Mouse (Mus musculus): ENCODE data around the gene Enah. TPM values are rescaled to one million over a fixed set of nuclear protein-coding genes. Genes with fewer than 3 reads are reported as not detected.
A peak's percentile ranks its signal among the peaks of the same experiment; 100 is the strongest.

Gene Enah
- 10 to 100 TPM; 90.6 to 92.1 TPM for total RNA-seq (2021)
- long read RNA-seq, experiment 1, full-length matches to known transcripts, result 1 of 20 reads
- long read RNA-seq, experiment 1, partial matches to known transcripts, result 5 of 20 reads
- long read RNA-seq, experiment 1, other reads (novel, unspliced or antisense), result 14 of 20 reads
- long read RNA-seq, experiment 2, full-length matches to known transcripts, result 1 of 11 reads
- long read RNA-seq, experiment 2, partial matches to known transcripts, result 3 of 11 reads
- long read RNA-seq, experiment 2, other reads (novel, unspliced or antisense), result 7 of 11 reads

DNA sequence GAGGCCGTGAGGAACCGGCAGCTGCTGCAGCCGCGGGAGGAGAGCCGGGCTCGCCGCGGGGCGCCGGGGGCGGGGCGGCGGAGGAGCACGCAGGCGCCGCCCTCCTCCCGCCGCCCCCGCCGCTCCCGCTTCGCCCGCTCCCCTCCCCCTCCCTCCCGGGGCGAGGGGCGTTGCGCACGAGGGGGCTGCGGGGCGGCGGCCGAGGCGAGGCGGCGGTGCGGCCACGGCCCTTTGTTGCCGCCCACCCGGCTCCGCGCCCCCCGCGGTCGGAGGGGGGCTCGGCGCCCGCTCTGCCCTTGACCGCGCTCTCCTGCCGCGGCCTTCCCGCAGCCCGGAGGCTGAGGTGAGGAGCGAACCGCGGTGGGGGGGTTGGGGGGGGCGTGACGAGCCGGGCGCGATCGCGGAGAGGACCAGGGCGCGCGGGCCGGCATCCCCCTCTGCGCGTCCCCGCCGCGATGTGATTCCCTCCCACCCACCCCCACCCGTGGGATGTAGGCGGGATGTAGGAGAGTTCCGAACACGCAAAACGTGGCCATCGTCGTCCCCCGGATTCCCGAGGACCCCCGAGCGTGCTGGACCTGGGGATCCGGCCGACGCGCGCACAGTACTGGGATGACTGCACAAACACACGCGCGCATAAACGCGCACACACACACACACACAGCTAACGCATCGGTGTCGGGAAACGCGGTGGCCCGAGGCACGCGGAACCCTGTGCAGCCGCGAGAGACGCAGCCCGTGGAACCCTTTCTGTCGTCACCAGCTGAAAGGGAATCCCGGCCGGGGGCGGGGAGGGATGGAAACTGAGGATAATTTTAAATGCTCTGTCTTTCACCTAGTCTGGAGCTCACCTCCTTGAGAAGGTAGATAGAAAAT is at the start of gene Enah:
TSS of gene Enah (minus strand) at position 65 of the 876 bp plus-strand sequence.
- DNase-seq, result peak; percentile 77 to 84
- intact Hi-C loops (cut with DNase I), result loop anchor here (2.0 to 5.0 kb wide), 2 partner anchors 48 to 95 kb away; no protein-coding TSS in a partner anchor

DNA sequence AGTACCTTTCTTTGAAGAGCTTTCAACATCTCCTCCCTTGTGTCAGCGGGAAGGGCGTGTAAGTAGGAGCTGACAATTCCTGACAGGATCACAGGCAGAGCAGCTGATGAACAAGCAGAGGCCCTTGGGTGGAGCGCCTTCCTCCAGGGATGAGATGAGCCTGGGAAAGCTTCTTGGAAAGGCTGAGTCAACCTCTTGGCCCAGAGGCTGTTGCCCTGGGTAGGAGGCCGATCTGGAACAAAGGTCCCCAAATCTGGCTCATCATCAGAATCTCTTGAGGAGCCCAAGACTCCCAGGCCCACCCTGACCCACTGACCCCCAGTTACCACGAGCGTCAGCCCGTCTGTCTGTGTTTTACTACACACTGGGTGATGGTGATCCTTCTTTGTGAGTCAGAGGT is 48.3 kb upstream of the Enah start:
- intact Hi-C loops (cut with DNase I), result no loop called here
- no peak for DNase-seq

DNA sequence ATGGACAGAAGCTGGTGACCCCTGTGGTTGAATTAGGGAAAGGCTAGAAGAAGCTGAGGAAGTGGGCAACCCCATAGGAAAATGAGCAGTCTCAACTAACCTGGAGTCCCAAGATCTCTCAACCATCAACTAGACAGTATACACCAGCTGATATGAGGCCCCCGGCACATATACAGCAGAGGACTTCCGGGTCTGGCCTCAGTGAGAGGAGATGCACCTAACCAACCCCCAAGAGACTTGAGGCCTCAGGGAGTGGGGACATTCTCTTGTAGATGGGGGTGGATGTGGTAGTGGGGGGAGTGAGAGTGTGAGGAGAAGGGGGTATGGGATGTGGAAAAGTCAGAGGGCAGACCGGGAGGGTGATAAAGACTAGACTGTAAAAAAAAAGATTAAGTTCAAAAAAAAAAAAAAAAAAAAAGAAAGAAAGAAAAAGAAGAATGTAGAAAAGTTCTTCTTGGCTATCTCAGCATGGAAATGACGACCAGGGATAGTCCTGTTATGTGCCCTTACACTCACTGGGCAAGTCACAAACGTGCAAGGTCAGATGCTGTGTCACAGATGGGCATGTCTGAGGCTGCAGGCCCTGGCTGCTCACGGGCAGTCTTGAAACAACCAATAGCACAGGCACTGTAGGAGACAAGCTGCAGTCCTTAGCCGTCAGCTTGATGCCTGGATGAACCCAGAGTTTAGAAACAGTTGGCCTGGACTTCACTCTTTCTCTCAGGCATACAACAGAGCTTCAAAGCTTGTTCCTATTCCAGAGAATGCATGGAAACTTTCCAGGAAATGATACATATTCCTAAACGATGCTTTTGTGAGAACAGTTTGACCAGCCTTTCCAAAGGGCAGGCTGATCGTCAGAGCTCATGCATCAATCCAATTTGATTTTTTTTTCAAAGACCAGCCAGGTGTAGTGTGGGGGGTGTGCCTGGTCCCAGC is 47.0 kb upstream of the Enah start:
- intact Hi-C loops (cut with DNase I), result no loop called here
- no peak for DNase-seq

DNA sequence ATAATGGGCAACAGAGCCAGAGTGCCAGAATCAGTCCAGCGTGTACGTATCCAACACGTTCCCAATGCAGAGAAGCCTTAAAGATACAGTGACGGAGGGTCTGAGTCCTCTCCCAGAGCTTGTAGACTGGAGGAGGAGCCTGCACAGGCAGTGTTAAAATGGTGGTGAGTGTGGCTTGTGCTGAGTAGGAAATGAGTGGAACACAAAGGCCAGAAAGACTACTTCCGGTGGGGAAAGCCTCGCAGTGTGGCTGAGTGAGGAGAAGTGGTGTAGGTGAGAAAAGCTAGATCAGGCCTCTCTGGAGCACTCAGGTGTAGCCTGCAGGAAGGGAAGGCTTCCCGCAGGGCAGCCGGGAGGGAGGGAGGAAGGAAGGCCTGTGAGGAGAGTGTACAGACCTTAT is 43.9 kb upstream of the Enah start:
- DNase-seq, result no peak
- intact Hi-C loops (cut with DNase I), result no loop called here

DNA sequence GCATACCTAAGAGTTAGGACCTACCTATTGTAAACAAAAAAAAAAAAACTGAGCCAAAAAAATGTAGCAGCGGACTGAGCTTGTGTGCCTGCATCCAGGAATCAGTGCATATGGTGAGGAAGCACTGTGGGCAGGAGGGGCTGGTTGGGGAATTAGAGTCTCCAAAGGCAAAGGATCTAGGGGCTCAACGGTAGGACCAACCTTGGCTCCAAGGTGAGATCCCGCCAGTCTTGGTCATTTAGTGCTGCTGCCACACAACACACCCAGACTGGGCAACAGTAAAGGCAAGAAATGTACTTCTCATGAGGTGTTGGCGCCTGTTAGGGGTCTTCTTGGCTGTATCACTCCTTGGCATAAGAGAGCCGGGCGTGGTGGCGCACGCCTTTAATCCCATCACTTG is 43.0 kb upstream of the Enah start:
- no peak for DNase-seq
- intact Hi-C loops (cut with DNase I), result no loop called here

DNA sequence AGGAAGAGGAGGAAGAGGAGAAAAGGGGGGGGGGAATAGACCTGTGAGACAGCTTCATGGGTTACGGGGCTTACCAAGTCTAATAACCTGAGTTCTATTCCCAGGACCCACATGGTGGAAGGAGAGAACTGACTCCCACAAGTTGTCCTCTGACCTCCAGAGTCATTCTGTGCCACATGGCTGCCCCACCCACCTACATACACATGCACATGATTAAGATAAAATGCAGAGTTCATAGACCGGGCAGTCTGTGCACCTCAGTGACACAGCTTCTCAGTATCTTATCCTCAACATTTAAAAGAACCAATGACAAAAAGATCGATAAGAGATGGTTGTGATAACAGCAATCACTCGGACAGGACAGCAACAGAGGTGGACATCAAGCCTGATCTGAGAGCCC is 41.4 kb upstream of the Enah start:
- DNase-seq, result no peak
- intact Hi-C loops (cut with DNase I), result no loop called here

DNA sequence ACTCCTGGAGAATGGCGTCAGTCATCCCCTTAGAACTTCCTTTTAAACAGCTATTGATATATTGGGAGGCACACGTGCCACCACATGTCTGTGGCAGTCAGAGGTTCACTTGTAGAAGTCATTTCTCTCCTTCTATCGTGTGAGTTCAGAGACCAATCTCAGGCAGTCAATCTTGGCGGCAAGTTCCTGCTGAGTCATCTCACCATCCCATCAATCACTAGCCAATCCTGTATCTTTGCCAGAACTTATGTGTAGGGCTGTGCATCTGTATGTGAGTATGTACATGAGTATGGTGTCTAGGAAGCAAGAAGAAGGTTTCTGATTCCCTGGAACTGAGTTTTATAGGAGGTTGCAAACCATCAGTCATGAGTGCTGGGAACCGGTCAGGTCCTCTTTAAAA is 40.0 kb upstream of the Enah start:
- no peak for DNase-seq
- intact Hi-C loops (cut with DNase I), result no loop called here

DNA sequence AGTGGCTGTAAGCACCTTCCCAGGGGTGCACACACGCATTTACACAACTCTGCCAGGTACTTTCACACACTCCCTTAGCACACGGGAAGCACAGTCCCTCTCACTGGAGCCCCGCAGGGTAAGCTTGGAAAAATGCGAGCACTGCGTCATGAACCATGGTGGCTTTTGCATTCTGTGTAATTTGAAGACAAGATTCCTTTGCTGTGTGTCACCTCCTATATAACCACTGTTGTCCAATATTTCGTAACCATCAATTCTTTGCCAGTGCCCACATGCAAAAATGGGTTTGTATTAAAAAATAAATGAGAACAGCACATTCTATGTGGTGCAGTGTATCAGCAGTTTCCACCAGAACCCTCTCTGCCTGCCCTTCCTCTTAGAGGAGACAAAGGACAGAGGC is 38.2 kb upstream of the Enah start:
- no peak for DNase-seq
- intact Hi-C loops (cut with DNase I), result no loop called here

DNA sequence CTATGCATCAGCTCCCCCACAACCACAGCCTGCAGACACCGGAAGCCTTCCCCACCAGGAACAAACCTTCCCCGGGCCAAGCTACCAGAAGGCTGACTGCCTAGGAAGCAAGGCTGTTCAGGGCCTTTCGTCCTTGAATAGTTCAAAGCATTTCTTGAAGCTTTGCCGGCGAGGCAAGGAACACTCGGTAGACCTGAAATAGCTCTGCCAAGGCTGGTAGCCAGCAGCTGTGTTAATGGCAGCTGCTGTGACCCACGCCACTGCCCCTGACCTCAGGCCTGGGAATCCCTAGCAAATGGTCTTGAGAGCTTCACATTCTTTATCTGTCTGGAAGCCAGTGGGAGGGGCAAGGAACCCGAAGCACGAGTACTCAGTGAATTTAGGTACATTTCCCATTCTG is 35.3 kb upstream of the Enah start:
- DNase-seq, result no peak
- intact Hi-C loops (cut with DNase I), result no loop called here

DNA sequence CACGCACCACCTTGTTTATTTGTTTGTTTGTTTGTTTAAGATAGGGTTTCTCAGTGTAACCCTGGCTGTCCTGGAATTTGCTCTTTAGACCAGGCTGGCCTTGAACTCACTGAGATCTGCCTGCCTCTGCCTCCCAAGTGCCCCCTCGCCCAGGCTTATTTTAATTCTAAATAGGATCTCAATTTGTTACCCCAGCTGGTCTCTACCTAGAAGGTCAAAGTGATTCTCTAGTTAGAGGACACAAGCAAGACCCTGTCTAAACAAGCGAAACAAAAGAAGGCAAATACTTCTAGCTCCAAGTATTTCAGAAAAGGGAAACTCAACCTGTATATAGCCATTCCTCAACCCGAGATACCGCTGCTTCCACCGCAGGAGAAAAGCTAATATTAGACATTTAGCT is 34.9 kb upstream of the Enah start:
- no peak for DNase-seq
- intact Hi-C loops (cut with DNase I), result no loop called here

DNA sequence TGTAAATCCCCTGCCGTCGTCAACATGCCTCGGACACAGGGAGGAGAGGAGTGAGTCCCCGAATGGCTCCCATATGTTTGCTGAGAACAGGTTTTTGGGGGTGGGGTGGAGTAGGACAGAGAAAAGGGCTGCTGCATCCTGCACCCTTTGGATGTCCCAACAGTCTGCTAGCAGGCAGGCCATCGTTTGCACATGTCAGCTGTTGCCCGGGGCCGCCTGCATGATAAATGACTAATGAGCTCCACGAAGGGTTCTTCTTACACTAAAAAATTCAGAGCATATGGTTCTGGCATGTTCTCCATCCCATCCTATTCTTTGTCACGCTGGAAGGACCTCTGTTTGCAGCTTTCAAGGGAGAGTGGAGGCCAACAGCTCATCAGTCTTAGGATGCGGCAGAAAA is 33.2 kb upstream of the Enah start:
- intact Hi-C loops (cut with DNase I), result no loop called here
- no peak for DNase-seq

DNA sequence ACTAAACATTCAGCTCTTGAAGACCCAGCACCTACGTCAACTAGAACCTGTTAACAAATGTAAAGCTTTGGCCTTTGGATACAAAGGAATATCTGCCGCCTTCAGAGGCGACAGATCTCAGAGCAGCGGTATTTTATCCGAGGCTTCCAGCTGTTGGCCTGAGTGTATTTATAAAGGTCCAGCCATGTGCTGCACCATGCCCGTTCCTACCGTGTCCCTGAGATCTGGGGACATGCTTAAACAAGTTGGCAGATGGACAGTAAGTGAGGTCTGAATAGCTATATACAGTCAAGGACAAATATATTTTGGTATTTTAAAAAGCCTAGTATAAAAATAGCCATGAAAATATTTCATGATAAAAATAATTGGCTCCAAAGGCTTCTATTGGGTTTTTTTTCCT is 32.6 kb upstream of the Enah start:
- intact Hi-C loops (cut with DNase I), result no loop called here
- no peak for DNase-seq

DNA sequence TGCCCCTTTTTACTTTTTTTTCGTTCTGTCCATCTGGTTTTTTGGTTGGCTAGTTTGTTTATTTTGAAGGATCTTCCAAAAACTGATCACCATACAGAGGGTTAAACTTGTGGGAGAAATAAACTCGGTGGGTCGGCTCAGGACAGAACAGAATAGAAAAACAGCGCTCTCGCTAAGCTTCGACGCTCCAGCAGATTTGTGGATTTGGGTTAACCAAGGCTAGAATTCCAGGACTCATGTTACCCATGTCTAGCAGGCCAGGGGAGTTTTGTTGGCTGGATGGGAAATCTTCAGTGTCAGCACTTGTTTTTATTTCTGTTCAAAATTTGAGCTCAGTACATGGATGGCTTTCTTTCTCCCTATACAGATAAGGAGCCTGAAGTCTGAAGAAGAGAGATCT is 30.0 kb upstream of the Enah start:
- DNase-seq, result no peak
- intact Hi-C loops (cut with DNase I), result no loop called here

DNA sequence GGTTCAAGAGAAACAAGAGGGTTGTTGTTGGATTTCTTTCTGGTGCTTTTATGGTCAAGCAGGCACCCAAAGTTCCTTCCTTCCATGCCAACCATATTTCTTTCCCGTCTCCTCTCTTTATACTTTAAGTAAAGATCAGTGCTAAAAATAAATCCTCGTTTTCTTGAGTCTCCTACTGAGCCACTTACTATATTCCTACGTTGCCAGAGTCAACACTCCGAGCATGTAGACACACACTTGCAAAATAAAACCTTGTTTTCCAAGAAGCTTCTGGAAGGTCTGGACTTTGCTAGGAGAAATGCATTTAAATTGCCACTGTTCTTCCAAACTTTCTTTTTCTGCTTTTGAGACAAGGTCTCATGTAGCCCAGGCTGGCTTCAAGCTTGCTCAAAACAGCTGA is 28.3 kb upstream of the Enah start:
- DNase-seq, result no peak
- intact Hi-C loops (cut with DNase I), result no loop called here

DNA sequence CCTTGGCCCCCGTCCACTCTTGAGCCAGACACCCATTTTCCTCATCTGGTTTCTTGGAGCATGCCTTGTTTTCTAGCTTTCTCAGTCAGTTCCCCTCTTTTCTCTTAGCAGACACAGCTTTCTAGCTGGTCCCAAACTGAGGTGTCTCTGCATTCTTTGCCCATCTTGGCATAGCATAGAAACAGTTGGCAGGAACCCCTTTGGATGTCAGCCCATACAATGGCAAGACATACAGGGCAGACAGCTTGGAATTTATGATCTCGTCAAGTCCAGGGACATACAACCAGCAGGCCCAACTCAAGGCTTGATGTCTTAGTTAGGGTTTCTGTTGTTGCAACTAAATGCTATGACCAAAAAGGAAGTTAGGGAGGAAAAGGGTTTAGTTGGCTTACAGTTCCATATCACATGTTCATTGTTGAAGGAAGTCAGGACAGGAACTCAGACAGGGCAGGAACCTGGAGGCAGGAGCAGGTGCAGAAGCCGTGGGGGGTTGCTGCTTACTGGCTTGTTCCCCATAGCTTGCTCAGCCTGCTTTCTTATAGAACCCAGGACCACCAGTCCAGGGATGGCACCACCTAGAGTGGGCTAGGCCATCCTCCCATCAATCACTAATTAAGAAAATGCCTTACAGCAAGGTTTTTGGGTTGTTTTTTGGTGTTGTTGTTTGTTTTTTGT is 27.4 kb upstream of the Enah start:
- no peak for DNase-seq
- intact Hi-C loops (cut with DNase I), result no loop called here

DNA sequence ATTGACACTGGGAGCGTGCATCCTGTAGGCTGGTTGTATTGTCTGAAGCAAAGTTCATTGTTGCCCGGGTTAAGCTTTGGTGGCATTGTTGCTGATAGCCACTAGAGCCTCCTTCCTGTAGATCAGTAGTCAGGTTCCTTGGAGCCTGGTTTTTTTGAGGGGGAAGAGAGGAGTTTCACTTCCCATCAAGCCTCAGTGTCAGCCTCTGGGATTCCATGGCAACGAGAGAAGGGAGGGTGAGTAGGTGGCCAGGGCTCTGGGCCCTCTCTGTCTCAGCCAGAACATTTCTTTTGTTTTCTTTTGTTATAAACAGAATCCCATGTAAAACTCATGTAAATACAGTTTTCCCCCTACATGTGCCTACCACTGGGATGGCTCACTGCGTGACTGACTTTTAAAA is 25.4 kb upstream of the Enah start:
- intact Hi-C loops (cut with DNase I), result no loop called here
- DNase-seq, result no peak

DNA sequence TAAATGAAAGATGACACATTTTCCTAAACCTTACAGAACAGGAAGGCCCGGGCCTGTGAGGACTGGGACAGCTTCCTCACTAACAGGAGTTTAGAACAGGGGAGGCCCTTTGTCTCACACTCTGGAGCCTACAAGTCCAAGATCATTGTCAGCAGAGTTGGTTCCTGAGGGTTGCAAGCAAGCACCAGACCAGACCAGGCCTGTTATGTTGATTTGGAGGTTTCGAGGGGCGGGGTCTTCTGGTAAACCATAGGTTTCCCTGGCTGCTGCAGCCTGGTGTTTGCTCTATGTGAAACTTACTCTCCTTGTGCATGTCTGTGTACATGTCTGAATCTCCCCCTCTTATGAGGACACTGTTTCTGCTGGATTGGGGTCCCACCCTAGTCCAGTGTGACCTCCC is 20.7 kb upstream of the Enah start:
- intact Hi-C loops (cut with DNase I), result no loop called here

DNA sequence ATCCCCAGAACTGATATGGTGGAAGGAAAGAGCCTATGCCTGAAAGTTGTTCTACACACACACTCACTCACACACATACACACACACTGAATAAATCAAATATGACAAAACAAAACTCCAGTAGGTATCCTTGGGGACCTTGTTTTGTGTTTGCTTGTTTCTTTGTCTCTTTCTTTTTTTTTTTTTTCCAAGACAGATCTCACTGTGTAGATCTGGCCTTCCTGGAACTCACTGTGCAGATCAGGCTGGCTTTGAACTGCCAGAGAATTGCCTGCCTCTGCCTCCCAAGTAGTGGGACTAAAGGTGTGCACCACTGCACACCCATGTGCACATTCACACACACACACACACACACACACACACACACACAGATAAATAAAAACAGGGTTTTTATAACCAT is 12.0 kb upstream of the Enah start:
- intact Hi-C loops (cut with DNase I), result no loop called here
- no peak for DNase-seq

More for the DNA sequence above, 20.7 kb upstream of the Enah start:
- no peak for DNase-seq

DNA sequence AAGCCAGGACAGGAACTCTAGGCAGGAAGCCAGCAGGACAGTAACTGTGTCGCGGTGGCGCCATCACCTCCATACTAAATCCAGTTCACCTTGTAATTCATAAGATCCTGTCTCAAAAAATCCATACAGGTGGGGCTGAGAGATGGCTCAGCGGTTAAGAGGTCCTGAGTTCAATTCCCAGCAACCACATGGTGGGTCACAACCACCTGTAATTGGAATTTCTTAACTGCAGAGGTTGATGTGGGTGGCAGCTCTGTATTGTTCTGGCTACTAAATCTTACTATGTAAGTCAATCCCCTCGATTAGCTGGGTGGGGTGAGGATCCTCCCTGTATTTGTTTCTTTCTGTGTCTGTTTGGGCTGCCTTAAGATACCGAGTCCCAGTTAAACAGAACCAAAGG is 11.3 kb upstream of the Enah start:
- intact Hi-C loops (cut with DNase I), result no loop called here
- DNase-seq, result no peak

DNA sequence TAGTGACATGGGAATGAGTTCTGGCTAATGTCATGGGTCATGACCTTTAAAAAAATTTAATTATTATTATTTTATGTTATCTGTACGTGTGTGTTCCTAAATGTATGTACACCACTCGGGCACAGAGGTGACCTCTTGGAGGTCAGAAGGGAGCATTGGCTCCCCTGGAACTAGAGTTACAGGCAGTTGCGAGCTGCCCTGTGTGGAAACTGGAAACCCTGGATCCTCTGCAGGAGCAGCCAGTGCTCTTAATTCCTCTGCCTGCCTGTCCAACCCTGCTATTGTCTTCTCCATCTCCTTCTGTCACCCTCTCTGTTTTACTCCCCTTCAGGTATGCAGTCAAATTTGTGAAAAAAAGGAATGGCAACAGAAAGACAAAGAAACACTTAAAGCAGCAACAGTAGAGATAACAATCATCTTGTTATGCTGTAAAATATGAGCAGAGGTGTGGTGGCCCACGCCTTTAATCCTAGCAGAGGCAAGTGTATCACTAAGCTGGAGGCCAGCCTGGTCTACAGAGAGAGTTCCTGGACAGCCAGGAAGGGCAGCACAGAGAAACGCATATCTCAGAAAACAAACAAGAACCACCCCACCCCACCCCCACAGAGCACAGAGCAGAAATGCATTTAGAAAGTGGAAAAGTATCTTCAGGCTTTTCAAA is 10.3 kb upstream of the Enah start:
- DNase-seq, result no peak
- intact Hi-C loops (cut with DNase I), result no loop called here
